Mouse (Mus musculus) erythroblast, embryonic 14.5 days (primary cell): ENCODE data around the gene Kmt2d. TPM values are rescaled to one million over a fixed set of nuclear protein-coding genes. Genes with fewer than 3 reads are reported as not detected.

Experiments used
- H3K27me3 ChIP-seq: 2 replicates; pipeline ENCODE4 v1.6.1; 2012; ENCODE audit warnings: inconsistent platforms; ENCODE audit not compliant: control insufficient read depth
- H3K36me3 ChIP-seq: 2 replicates; pipeline ENCODE4 v1.6.1; 2012; ENCODE audit warnings: mild to moderate bottlenecking, inconsistent platforms; ENCODE audit not compliant: control insufficient read depth
- H3K4me1 ChIP-seq: 2 replicates; pipeline ENCODE4 v1.6.1; 2012; ENCODE audit warnings: inconsistent platforms; ENCODE audit not compliant: control insufficient read depth
- H3K4me3 ChIP-seq: replicated peaks from 2 replicates; pipeline ENCODE3; 2012; ENCODE audit warnings: moderate library complexity, mild to moderate bottlenecking, inconsistent platforms
- H3K9me3 ChIP-seq: 2 replicates; pipeline ENCODE4 v1.6.1; 2012; ENCODE audit warnings: low read length, inconsistent platforms, mixed read lengths; ENCODE audit not compliant: control insufficient read depth
- GATA1 ChIP-seq: IDR thresholded peaks from 2 replicates; pipeline ENCODE4 v1.6.1; 2012; ENCODE audit warnings: low read length, inconsistent platforms, mixed read lengths
- TAL1 ChIP-seq: IDR thresholded peaks from 3 replicates; pipeline ENCODE4 v1.6.1; 2012; ENCODE audit warnings: low read length, inconsistent platforms, mixed read lengths
- polyA plus RNA-seq: library from polyadenylated mRNA; stranded (reverse); fragments of >175 nt; gene quantifications from 2 replicates; pipeline ENCODE4 v1.2.3, GENCODE M21; 2012

Kmt2d gene
- polyA plus RNA-seq, 1 experiment: 2.6 TPM

- H3K9me3 ChIP-seq: no peaks in the 10 kb centered on the region
- peaks cover 19% of the 10 kb centered on the region for H3K4me1 ChIP-seq
- H3K4me3 ChIP-seq: no peak overlapping the region
- TF ChIP-seq GATA1 (no peak), TAL1 (no peak)
- H3K27me3 ChIP-seq: no peaks in the 10 kb centered on the region
- peaks cover 97% of the 10 kb centered on the region for H3K36me3 ChIP-seq
These were observed 7.5 kb downstream of the Kmt2d start for GRCm38 (mm10) chr15:98863451-98863958.

- H3K9me3 ChIP-seq: no peaks in the 10 kb centered on the region
- TF ChIP-seq GATA1: no peak
- TF ChIP-seq TAL1: no peak
- H3K4me3 ChIP-seq: no peak overlapping the region
- peaks cover 3% of the 10 kb centered on the region for H3K4me1 ChIP-seq
- peaks cover 100% of the 10 kb centered on the region for H3K36me3 ChIP-seq
- H3K27me3 ChIP-seq: no peaks in the 10 kb centered on the region
These were observed 9.1 kb downstream of the Kmt2d start for GRCm38 (mm10) chr15:98861701-98862410.

DNA sequence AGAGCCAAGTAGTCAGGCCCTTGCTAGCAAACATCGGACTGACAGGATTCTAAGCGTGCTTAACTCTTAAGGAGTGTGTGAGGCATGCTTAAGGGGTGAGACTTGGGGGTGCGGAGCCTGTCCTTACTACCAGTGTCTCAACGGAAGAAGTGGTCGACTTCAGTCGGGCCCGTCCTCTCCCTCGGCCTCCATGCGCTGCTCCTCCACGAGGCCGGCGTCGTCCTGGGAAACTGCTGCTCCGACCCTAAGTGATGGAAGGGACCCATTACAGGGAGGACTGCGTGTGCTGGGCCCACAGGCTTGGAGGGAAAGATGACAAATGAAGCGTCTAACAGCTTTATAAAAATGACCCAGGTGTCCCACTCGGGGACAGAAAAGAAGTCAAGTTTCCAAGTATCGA is 10.1 kb downstream of the Kmt2d start:
- H3K4me3 ChIP-seq: no peak overlapping the region
- H3K9me3 ChIP-seq: no peaks in the 10 kb centered on the region
- TF ChIP-seq GATA1 (no peak), TAL1 (no peak)
- H3K36me3 ChIP-seq: peaks cover 100% of the 10 kb centered on the region
- no peaks in the 10 kb centered on the region for H3K27me3 ChIP-seq
- H3K4me1 ChIP-seq: no peaks in the 10 kb centered on the region; the same call in none of the 2 replicates

GRCm38 (mm10) chr15:98859319-98860043 is 11.5 kb downstream of the Kmt2d start:
- H3K36me3 ChIP-seq: peaks cover 100% of the 10 kb centered on the region
- no peaks in the 10 kb centered on the region; the same call in none of the 2 replicates for H3K4me1 ChIP-seq
- no peak overlapping the region for H3K4me3 ChIP-seq
- no peaks in the 10 kb centered on the region for H3K27me3 ChIP-seq
- TF ChIP-seq GATA1: no peak
- no peak for TF ChIP-seq TAL1
- H3K9me3 ChIP-seq: no peaks in the 10 kb centered on the region

- Histone ChIP-seq H3K9me3 (no peaks in the 10 kb centered on the region), H3K27me3 (no peaks in the 10 kb centered on the region), H3K4me3 (no peak overlapping the region), H3K4me1 (peaks cover 4% of the 10 kb centered on the region), H3K36me3 (peaks cover 100% of the 10 kb centered on the region)
- no peak for TF ChIP-seq TAL1
- no peak for TF ChIP-seq GATA1
These were observed 16.8 kb downstream of the Kmt2d start for GRCm38 (mm10) chr15:98854214-98854613.

- Histone ChIP-seq H3K9me3 (no peaks in the 10 kb centered on the region), H3K27me3 (no peaks in the 10 kb centered on the region), H3K36me3 (peaks cover 100% of the 10 kb centered on the region), H3K4me1 (peaks cover 6% of the 10 kb centered on the region), H3K4me3 (no peak overlapping the region)
- no peak for TF ChIP-seq TAL1
- no peak for TF ChIP-seq GATA1
These were observed 17.7 kb downstream of the Kmt2d start for GRCm38 (mm10) chr15:98853161-98853937.

GRCm38 (mm10) chr15:98852733-98853132 is 18.3 kb downstream of the Kmt2d start:
- Histone ChIP-seq H3K4me1 (peaks cover 6% of the 10 kb centered on the region), H3K9me3 (no peaks in the 10 kb centered on the region), H3K36me3 (peaks cover 100% of the 10 kb centered on the region), H3K4me3 (no peak overlapping the region), H3K27me3 (no peaks in the 10 kb centered on the region)
- TF ChIP-seq TAL1 (no peak), GATA1 (no peak)

- peaks cover 6% of the 10 kb centered on the region for H3K4me1 ChIP-seq
- peaks cover 100% of the 10 kb centered on the region for H3K36me3 ChIP-seq
- no peaks in the 10 kb centered on the region for H3K27me3 ChIP-seq
- no peaks in the 10 kb centered on the region for H3K9me3 ChIP-seq
- H3K4me3 ChIP-seq: no peak overlapping the region
- TF ChIP-seq TAL1 (no peak), GATA1 (no peak)
These were observed 18.9 kb downstream of the Kmt2d start for GRCm38 (mm10) chr15:98852071-98852470.

DNA sequence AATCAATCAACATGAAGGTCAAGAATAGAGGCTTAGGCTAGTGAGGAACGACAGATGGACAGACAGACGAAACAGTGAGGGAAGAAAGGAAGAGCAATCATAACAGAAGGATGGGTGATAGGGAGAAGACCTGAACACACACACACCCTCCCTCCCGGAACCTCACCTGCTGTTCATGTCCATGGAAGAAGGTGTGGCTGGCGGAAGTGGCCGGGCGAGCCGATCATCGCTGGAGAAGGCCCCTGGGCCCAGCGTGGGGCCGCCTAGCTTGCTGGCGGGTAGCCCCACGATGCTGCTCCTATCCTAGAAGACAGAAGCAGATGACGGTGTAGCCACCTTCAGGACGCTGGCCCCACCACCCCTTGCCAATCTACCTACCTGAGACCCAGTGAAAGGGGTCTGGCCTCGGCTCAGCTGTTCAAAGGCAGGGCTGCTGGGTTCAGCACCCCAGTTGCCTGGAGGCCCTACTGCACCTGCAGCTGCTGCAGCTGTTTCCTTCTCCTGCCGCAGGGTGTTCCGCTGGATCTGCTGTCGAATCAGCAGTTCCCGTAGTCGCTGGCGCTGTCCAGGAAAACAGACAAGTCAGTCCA is 19.7 kb downstream of the Kmt2d start:
- Histone ChIP-seq H3K4me3 (no peak overlapping the region), H3K36me3 (peaks cover 100% of the 10 kb centered on the region), H3K9me3 (no peaks in the 10 kb centered on the region), H3K27me3 (no peaks in the 10 kb centered on the region), H3K4me1 (peaks cover 6% of the 10 kb centered on the region)
- TF ChIP-seq GATA1 (no peak), TAL1 (no peak)
